Mouse (Mus musculus): ENCODE data around the gene Cfap43. TPM values are rescaled to one million over a fixed set of nuclear protein-coding genes. Genes with fewer than 3 reads are reported as not detected.

The Cfap43 gene
- polyA plus RNA-seq, 1 experiment from 2014 or later, result 0.16 TPM

GRCm38 (mm10) chr19:47870102-47870666 lies 48.9 kb downstream of the Cfap43 start:
- ATAC-seq (ENCODE audit: insufficient number of reproducible peaks, insufficient read depth, low FRiP score, low read depth), result no peak
- Histone ChIP-seq H3K27ac (replicated peaks in 1 of 2; ENCODE audit: control insufficient read depth in 1 of 2, insufficient read depth in 1 of 2, low read depth in 2 of 2, low read length in 2 of 2) (no peak overlapping the region), H3K4me1 (ENCODE audit: control insufficient read depth in 2 of 2, insufficient read depth in 2 of 2, low read length in 2 of 2) (0 out of 4 replicates have a peak, but pooled peaks cover 0 to 2% of the 10 kb centered on the region in 2 experiments), H3K9me3 (ENCODE audit: control insufficient read depth, low read length) (no peaks in the 10 kb centered on the region), H3K27me3 (ENCODE audit: control insufficient read depth, insufficient read depth, low read length) (no peaks in the 10 kb centered on the region), H3K36me3 (ENCODE audit: control insufficient read depth, insufficient read depth, low read length) (no peaks in the 10 kb centered on the region), H3K4me2 (ENCODE audit: low read length) (no peak overlapping the region), H3K9ac (ENCODE audit: low read length) (peak overlapping the region; percentile 11; the same call in 1 of the 2 replicates), H3K4me3 (ENCODE audit: control insufficient read depth in 1 of 2, insufficient read depth in 1 of 2, low read depth in 1 of 2, low read length in 2 of 2) (no peak overlapping the region)
- 53% methylated on average over 7 of the region's 7 CpGs for WGBS

GRCm38 (mm10) chr19:47869516-47869915 lies 49.6 kb downstream of the Cfap43 start:
- Histone ChIP-seq H3K4me3 (ENCODE audit: control insufficient read depth in 1 of 2, insufficient read depth in 1 of 2, low read depth in 1 of 2, low read length in 2 of 2) (no peak overlapping the region), H3K27me3 (ENCODE audit: control insufficient read depth, insufficient read depth, low read length) (no peaks in the 10 kb centered on the region), H3K4me2 (ENCODE audit: low read length) (no peak overlapping the region), H3K9ac (ENCODE audit: low read length) (no peak overlapping the region), H3K4me1 (ENCODE audit: control insufficient read depth in 2 of 2, insufficient read depth in 2 of 2, low read length in 2 of 2) (0 out of 4 replicates have a peak, but pooled peaks cover 0 to 2% of the 10 kb centered on the region in 2 experiments), H3K9me3 (ENCODE audit: control insufficient read depth, low read length) (no peaks in the 10 kb centered on the region), H3K27ac (replicated peaks in 1 of 2; ENCODE audit: control insufficient read depth in 1 of 2, insufficient read depth in 1 of 2, low read depth in 2 of 2, low read length in 2 of 2) (no peak overlapping the region), H3K36me3 (ENCODE audit: control insufficient read depth, insufficient read depth, low read length) (no peaks in the 10 kb centered on the region)
- ATAC-seq (ENCODE audit: insufficient number of reproducible peaks, insufficient read depth, low FRiP score, low read depth), result no peak
- WGBS, result 52% methylated on average over 3 of the region's 3 CpGs

- no peaks in the 10 kb centered on the region for H3K9me3 ChIP-seq (ENCODE audit: control insufficient read depth, low read length)
- 62% methylated on average over 4 of the region's 4 CpGs for WGBS
- H3K27ac ChIP-seq (replicated peaks in 1 of 2; ENCODE audit: control insufficient read depth in 1 of 2, insufficient read depth in 1 of 2, low read depth in 2 of 2, low read length in 2 of 2), result no peak overlapping the region
- no peak overlapping the region for H3K9ac ChIP-seq (ENCODE audit: low read length)
- H3K4me1 ChIP-seq (ENCODE audit: control insufficient read depth in 2 of 2, insufficient read depth in 2 of 2, low read length in 2 of 2), result 0 out of 4 replicates have a peak, but pooled peaks cover 0 to 2% of the 10 kb centered on the region in 2 experiments
- ATAC-seq (ENCODE audit: insufficient number of reproducible peaks, insufficient read depth, low FRiP score, low read depth), result no peak
- H3K4me2 ChIP-seq (ENCODE audit: low read length), result no peak overlapping the region
- peaks cover 4% of the 10 kb centered on the region; the same call in 1 of the 2 replicates for H3K36me3 ChIP-seq (ENCODE audit: control insufficient read depth, insufficient read depth, low read length)
- no peaks in the 10 kb centered on the region for H3K27me3 ChIP-seq (ENCODE audit: control insufficient read depth, insufficient read depth, low read length)
- H3K4me3 ChIP-seq (ENCODE audit: control insufficient read depth in 1 of 2, insufficient read depth in 1 of 2, low read depth in 1 of 2, low read length in 2 of 2), result no peak overlapping the region
Measured at GRCm38 (mm10) chr19:47868951-47869350, 50.1 kb downstream of the Cfap43 start.

GRCm38 (mm10) chr19:47867628-47868175 lies 51.4 kb downstream of the Cfap43 start:
- no peak for ATAC-seq (ENCODE audit: insufficient number of reproducible peaks, insufficient read depth, low FRiP score, low read depth)
- Histone ChIP-seq H3K4me2 (ENCODE audit: low read length) (no peak overlapping the region), H3K27ac (replicated peaks in 1 of 2; ENCODE audit: control insufficient read depth in 1 of 2, insufficient read depth in 1 of 2, low read depth in 2 of 2, low read length in 2 of 2) (no peak overlapping the region), H3K4me1 (ENCODE audit: control insufficient read depth in 2 of 2, insufficient read depth in 2 of 2, low read length in 2 of 2) (0 out of 4 replicates have a peak, but pooled peaks cover 0 to 2% of the 10 kb centered on the region in 2 experiments), H3K4me3 (ENCODE audit: control insufficient read depth in 1 of 2, insufficient read depth in 1 of 2, low read depth in 1 of 2, low read length in 2 of 2) (no peak overlapping the region), H3K36me3 (ENCODE audit: control insufficient read depth, insufficient read depth, low read length) (peaks cover 13% of the 10 kb centered on the region; the same call in 1 of the 2 replicates), H3K9me3 (ENCODE audit: control insufficient read depth, low read length) (no peaks in the 10 kb centered on the region), H3K9ac (ENCODE audit: low read length) (no peak overlapping the region), H3K27me3 (ENCODE audit: control insufficient read depth, insufficient read depth, low read length) (no peaks in the 10 kb centered on the region)
- WGBS, result 62% methylated on average over 4 of the region's 4 CpGs

GRCm38 (mm10) chr19:47865353-47865947 lies 53.6 kb downstream of the Cfap43 start, which contains the start of gene Gsto2:
Gsto2 (plus strand) TSS chr19:47865534.
- peak within 1 kb of the TSS; percentile 68 to 79 for H3K27ac ChIP-seq (replicated peaks in 1 of 2; ENCODE audit: control insufficient read depth in 1 of 2, insufficient read depth in 1 of 2, low read depth in 2 of 2, low read length in 2 of 2)
- H3K4me2 ChIP-seq (ENCODE audit: low read length), result peak within 1 kb of the TSS; percentile 82
- under 1% methylated on average over 49 of the region's 49 CpGs for WGBS
- peak within 1 kb of the TSS; percentile 81 for H3K9ac ChIP-seq (ENCODE audit: low read length)
- no peaks in the 10 kb centered on the region for H3K27me3 ChIP-seq (ENCODE audit: control insufficient read depth, insufficient read depth, low read length)
- peak within 1 kb of the TSS; percentile 60 to 70 for H3K4me3 ChIP-seq (ENCODE audit: control insufficient read depth in 1 of 2, insufficient read depth in 1 of 2, low read depth in 1 of 2, low read length in 2 of 2)
- H3K4me1 ChIP-seq (ENCODE audit: control insufficient read depth in 2 of 2, insufficient read depth in 2 of 2, low read length in 2 of 2), result 0 out of 4 replicates have a peak, but pooled peaks cover 0 to 2% of the 10 kb centered on the region in 2 experiments
- peak; percentile 100 for ATAC-seq (ENCODE audit: insufficient number of reproducible peaks, insufficient read depth, low FRiP score, low read depth)
- H3K9me3 ChIP-seq (ENCODE audit: control insufficient read depth, low read length), result no peaks in the 10 kb centered on the region
- H3K36me3 ChIP-seq (ENCODE audit: control insufficient read depth, insufficient read depth, low read length), result peaks cover 23% of the 10 kb centered on the region

GRCm38 (mm10) chr19:47864721-47865120 lies 54.4 kb downstream of the Cfap43 start:
- no peaks in the 10 kb centered on the region for H3K27me3 ChIP-seq (ENCODE audit: control insufficient read depth, insufficient read depth, low read length)
- peaks cover 30% of the 10 kb centered on the region for H3K36me3 ChIP-seq (ENCODE audit: control insufficient read depth, insufficient read depth, low read length)
- H3K4me3 ChIP-seq (ENCODE audit: control insufficient read depth in 1 of 2, insufficient read depth in 1 of 2, low read depth in 1 of 2, low read length in 2 of 2), result peak overlapping the region in 1 of 2 experiments; percentile 60; a peak in 2 of 4 replicates
- ATAC-seq (ENCODE audit: insufficient number of reproducible peaks, insufficient read depth, low FRiP score, low read depth), result no peak
- no peaks in the 10 kb centered on the region for H3K4me1 ChIP-seq (ENCODE audit: control insufficient read depth in 2 of 2, insufficient read depth in 2 of 2, low read length in 2 of 2)
- peak overlapping the region; percentile 82 for H3K4me2 ChIP-seq (ENCODE audit: low read length)
- no peak overlapping the region for H3K9ac ChIP-seq (ENCODE audit: low read length)
- H3K27ac ChIP-seq (replicated peaks in 1 of 2; ENCODE audit: control insufficient read depth in 1 of 2, insufficient read depth in 1 of 2, low read depth in 2 of 2, low read length in 2 of 2), result no peak overlapping the region
- WGBS, result 85% methylated on average over 7 of the region's 7 CpGs
- H3K9me3 ChIP-seq (ENCODE audit: control insufficient read depth, low read length), result no peaks in the 10 kb centered on the region

GRCm38 (mm10) chr19:47864051-47864450 lies 55.0 kb downstream of the Cfap43 start:
- 93% methylated on average over 9 of the region's 9 CpGs for WGBS
- no peak overlapping the region for H3K9ac ChIP-seq (ENCODE audit: low read length)
- no peak for ATAC-seq (ENCODE audit: insufficient number of reproducible peaks, insufficient read depth, low FRiP score, low read depth)
- no peak overlapping the region for H3K4me3 ChIP-seq (ENCODE audit: control insufficient read depth in 1 of 2, insufficient read depth in 1 of 2, low read depth in 1 of 2, low read length in 2 of 2)
- H3K27ac ChIP-seq (replicated peaks in 1 of 2; ENCODE audit: control insufficient read depth in 1 of 2, insufficient read depth in 1 of 2, low read depth in 2 of 2, low read length in 2 of 2), result no peak overlapping the region
- H3K36me3 ChIP-seq (ENCODE audit: control insufficient read depth, insufficient read depth, low read length), result peaks cover 37% of the 10 kb centered on the region
- H3K27me3 ChIP-seq (ENCODE audit: control insufficient read depth, insufficient read depth, low read length), result no peaks in the 10 kb centered on the region
- H3K4me1 ChIP-seq (ENCODE audit: control insufficient read depth in 2 of 2, insufficient read depth in 2 of 2, low read length in 2 of 2), result no peaks in the 10 kb centered on the region
- H3K4me2 ChIP-seq (ENCODE audit: low read length), result no peak overlapping the region
- no peaks in the 10 kb centered on the region for H3K9me3 ChIP-seq (ENCODE audit: control insufficient read depth, low read length)

Measured in heart, embryonic 14.5 days (tissue).